Mouse (Mus musculus) gastrocnemius, postnatal 10 days (tissue): ENCODE measurements around the gene Ankrd28. TPM values are rescaled to one million over a fixed set of nuclear protein-coding genes. Genes with fewer than 3 reads are reported as not detected.
"Not testable (repeated sequence)": the region's sequence is repeated elsewhere in the genome, so short reads cannot be mapped to it uniquely, and the experiment has no call there.

Experiments used
- DNase-seq: peaks from one replicate; pipeline ENCODE4 v3.0.0; 2021; ENCODE audit warnings: mixed read lengths
- total RNA-seq, 2 experiments: library from RNA; stranded (reverse); gene quantifications; 2 replicates each; pipeline ENCODE4 v1.2.3; 2021

Gene Ankrd28
- total RNA-seq, 2 experiments from 2014 or later, result 53.2 to 53.4 TPM

DNA sequence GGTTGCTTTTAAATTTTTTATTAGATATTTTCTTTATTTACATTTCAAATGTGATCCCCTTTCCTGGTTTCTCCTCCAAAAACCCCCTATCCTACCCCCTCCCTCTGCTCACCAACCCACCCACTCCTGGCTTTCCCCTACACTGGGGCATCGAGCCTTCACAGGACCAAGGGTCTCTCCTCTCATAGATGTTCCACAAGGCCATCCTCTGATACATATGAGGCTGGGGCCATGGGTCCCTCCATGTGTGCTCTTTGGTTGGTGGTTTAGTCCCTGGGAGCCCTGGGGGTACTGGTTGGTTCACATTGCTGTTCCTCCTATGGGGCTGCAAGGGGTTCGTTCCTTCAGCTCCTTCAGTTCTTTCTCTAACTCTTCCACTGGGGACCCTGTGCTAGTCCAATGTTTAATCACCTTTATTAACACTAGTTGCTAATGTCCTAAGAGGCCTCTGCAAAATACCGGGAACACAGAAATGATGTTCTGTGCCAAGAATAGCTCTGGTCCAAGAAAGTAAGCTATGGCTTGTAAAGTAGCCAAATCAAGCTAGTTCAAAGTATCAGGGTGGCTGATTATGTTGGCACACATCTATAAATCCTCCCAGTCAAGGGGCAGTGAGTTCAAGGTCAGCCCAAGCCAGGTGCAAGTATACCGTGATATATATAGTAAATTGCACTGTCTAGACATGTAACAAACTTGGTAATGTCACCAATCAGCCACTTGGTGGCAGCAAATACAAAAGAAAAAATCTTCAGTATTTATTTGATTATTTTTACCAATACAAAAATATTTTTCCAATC, 36.3 kb downstream of the Ankrd28 start:
- DNase-seq, result no peak

GRCm38 (mm10) chr14:31790797-31791196, 39.7 kb downstream of the Ankrd28 start:
- DNase-seq, result no peak

DNA sequence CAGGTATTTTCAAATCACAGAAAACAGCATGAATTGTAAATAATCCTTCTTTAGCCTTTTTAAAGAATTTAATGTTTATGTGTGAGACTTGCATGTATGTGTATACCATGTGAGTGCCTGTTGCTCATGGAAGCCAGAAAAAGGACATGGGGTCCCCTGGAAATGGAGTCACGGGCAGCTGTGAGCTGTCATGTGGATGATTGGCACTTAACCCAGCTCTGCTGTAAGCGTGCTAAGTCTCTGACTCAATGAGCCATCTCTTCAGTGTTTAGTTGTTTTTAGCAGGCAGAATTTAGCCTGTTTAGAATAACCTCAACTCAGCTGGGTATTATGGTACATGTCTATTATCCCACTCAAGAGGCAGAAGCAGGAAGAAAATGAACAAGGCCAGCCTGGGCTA, 43.5 kb downstream of the Ankrd28 start:
- no peak for DNase-seq

DNA sequence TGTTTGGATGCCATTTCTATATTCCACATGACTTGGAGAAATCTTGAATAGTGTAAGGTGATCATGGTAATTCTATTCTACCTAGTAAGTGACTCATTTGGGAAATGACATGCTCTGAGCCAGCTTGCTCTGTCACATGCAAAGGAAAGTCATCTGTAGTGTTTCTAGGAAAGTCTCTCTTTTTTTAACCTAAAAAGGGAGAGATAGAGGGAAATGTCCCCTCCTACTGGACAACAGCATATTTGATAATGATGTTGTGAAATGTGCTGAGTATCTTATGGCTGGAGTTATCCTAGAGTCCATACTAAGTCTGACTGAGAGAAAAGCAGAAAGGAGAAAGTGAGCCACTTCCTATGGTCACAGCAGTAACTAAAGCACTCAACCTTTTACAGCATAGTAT, 44.8 kb downstream of the Ankrd28 start:
- no peak for DNase-seq

GRCm38 (mm10) chr14:31784975-31785374, 45.5 kb downstream of the Ankrd28 start:
- no peak for DNase-seq

- DNase-seq, result peak; percentile 25
Measured at GRCm38 (mm10) chr14:31781309-31782049, 49.0 kb downstream of the Ankrd28 start.

- DNase-seq, result no peak
Measured at GRCm38 (mm10) chr14:31780412-31781233, 49.8 kb downstream of the Ankrd28 start.

GRCm38 (mm10) chr14:31773518-31773917, 56.9 kb downstream of the Ankrd28 start:
- no peak for DNase-seq

DNA sequence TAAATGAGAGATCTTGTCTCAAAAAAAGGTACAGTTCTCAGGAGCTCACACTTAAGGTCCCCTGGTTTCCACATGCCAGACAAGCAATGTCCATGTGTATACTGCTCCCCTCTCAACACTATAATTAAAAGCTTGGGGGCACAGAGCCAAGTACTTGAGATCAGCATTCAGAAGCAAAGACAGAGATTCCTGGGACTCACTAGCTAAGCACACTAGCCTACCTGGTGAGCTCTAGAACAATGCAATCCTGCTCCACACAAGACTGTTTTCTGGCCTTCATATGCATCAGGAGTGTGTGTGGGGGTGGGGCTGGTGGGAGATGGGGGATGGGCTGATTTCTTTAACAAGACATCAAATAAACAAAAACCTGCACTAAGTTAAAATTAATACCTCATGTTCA, 58.2 kb downstream of the Ankrd28 start:
- no peak for DNase-seq

DNA sequence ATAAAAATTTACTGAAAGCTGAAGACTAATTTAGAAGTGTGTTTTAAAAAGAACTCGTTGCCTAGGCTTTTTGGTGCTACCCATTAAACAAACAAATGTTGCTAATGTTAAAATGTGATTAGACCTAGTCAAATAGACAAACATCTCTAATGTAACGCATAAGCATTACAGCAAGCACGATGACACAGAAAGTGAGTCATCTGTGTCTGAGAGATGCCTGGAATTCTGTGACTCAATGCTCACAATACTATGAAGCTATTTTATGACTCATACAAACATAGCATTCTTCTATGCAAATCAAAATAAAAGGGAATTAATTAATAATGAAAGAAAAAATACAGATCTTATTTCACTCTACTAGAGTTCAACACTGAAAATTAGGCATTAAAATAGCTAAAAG, 61.9 kb downstream of the Ankrd28 start:
- no peak for DNase-seq

DNA sequence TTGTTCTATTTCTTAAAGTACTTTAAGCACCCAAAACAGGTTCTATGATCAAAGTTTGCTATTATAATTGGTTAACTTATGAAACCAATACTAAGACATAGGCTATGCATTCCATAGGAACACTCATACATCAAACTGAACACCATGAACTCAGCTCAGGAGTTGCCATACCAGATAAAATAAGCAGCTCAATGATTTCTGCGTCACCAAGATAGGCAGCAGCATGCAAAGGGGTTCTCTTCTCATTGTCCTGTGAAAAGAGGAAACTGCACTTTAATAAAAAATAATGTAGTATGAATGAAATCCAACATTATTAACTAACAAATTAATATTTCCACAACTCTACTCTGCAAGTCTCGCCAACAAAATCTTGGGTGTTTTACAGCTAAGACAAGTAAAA, 66.4 kb downstream of the Ankrd28 start:
- no peak for DNase-seq

DNA sequence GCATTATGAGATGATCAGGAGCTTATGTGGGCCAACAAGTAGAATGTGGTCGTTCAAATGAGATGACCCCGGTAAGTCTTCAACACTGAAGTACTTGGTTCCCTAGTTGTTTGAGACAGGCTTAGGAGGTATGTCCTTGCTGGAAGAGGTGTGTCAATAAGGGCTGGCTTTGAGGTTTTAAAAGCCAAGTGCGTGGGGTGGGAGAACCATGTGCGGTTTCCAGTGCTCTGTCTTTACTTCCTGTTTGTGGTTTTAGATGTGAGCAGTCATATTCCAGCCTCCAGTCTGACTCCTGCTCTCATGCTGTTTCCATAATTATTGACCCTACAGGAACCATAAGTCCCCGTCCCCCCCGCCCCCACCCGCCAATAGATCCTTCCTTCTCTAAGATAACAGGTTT, 68.7 kb downstream of the Ankrd28 start:
- no peak for DNase-seq

GRCm38 (mm10) chr14:31759195-31759594, 71.3 kb downstream of the Ankrd28 start:
- DNase-seq, result no peak

- DNase-seq, result not testable (repeated sequence)
Measured at GRCm38 (mm10) chr14:31758410-31758809, 72.0 kb downstream of the Ankrd28 start.

DNA sequence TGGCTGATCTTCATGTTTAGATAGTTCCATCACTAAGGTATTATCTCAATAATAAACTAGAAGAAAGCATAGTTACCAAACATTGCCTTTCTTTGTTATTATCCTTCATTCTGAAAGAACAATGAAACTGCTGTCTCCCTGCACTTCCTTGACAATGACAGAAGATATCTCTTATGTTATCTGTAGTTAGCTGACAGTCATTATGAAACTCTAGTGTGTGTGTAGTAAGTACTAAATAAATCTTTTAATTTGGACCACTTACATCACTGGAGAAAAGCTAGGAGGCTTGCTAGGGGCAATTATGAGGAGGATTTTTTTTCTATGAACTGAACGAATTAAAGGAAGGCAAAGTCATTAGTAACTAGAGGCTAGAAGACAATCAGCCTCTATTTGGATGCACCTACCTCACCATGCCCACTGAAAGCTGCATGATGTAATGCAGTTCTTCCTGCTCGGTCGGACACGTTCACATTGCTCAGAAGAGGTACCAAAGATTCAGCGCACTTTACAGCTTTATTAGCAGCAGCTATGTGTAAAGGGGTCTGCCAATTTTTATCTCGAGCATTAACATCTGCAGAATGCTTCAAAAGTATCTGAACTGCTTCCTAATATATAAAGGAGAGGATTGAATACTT, 82.1 kb downstream of the Ankrd28 start:
- DNase-seq, result no peak

- no peak for DNase-seq
Measured at GRCm38 (mm10) chr14:31742523-31742922, 87.9 kb downstream of the Ankrd28 start.

DNA sequence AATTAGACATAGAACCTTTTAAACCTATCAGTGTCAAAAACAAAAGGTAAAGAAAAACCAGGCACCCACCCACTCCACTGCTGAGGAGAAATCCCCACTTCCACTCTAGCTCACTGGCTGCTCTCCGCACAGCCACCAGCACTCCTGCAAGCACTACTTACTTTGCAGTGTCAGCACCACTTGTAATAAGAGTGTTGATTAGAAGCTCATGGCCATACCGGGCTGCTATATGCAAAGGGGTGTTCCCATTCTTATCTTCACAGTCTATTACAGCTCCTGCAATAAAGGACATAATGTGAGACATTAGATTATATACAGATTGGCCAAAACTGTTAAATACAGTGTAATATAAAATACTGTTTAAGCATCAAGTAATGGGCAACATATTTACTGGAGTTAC, 95.6 kb downstream of the Ankrd28 start:
- DNase-seq, result no peak

DNA sequence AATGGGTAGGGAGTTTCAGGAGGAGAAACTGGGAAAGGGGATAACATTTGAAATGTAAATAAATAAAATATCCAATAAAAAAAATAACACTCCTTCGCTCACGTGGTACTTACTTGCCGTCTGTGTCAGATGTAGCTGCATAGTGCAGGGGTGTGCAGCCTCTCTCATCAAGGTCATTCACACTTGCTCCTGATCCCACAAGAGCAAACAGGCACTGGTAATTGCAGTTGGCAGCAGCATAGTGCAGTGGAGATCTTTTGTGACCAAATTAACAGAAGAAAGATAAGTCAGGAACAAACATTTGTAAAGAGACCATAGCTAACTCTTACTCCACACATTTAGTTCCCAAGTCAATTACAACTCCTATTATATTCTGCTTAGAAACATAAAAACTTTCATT, 102.9 kb downstream of the Ankrd28 start:
- DNase-seq, result no peak

DNA sequence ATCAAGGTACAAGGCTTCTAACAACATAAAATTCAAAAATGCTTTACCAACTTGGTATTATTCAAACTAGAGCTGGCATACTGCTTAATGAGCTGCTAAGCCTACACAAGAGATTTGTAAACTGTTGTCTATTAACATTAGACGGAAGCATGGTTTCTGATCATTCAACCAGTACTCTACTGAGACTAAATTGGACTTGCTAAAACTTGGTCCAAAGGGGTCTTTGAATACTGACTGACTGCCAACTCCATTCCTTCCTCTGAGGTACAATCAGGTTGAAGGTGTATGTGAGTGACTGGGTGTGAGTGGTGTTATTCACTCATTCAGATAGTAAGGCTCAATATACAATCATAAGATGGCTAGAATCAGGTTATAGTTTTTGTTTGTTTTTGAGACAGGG, 107.7 kb downstream of the Ankrd28 start:
- no peak for DNase-seq

GRCm38 (mm10) chr14:31721256-31721655, 109.2 kb downstream of the Ankrd28 start:
- DNase-seq, result no peak

- no peak for DNase-seq
Measured at GRCm38 (mm10) chr14:31718332-31718731, 112.1 kb downstream of the Ankrd28 start.

- DNase-seq, result no peak
Measured at GRCm38 (mm10) chr14:31717360-31717759, 113.1 kb downstream of the Ankrd28 start.
